Mouse (Mus musculus): ENCODE data around the gene Mis18bp1.

GRCm38 (mm10) chr12:65173736-65174135 lies 1.3 kb upstream of the Mis18bp1 start:
- TF ChIP-seq CTCF (IDR thresholded peaks at IDR 0.05; ENCODE audit: control insufficient read depth, insufficient read depth, insufficient read length): no peak
- no peak for TF ChIP-seq MAX (IDR thresholded peaks at IDR 0.05)
- TF ChIP-seq MYOG (IDR thresholded peaks at IDR 0.05; ENCODE audit: control insufficient read depth, extremely low read depth, insufficient read length): no peak
- no peak for TF ChIP-seq USF1 (IDR thresholded peaks at IDR 0.05; ENCODE audit: low read depth)
- no peak for TF ChIP-seq CEBPB (IDR thresholded peaks at IDR 0.05; ENCODE audit: low read depth)
- TF ChIP-seq MYOD1 (IDR thresholded peaks at IDR 0.05; ENCODE audit: control insufficient read depth, insufficient read length, low read depth): no peak
- TF ChIP-seq FOSL1 (IDR thresholded peaks at IDR 0.05; ENCODE audit: insufficient read depth, low read length, poor library complexity, severe bottlenecking): no peak
